Mouse (Mus musculus) effector memory CD4-positive, alpha-beta T cell, adult 7 months (primary cell): ENCODE results near the gene Leng9. TPM values are rescaled to one million over a fixed set of nuclear protein-coding genes. Genes with fewer than 3 reads are reported as not detected.

Experiments
- polyA plus RNA-seq: library from polyadenylated mRNA; unstranded; fragments of 100-300 nt; shearing (Covaris generic); gene quantifications from one replicate; pipeline ENCODE4 v1.2.1, GENCODE M21; 2017

Gene Leng9
- polyA plus RNA-seq, result 18.7 TPM

DNA sequence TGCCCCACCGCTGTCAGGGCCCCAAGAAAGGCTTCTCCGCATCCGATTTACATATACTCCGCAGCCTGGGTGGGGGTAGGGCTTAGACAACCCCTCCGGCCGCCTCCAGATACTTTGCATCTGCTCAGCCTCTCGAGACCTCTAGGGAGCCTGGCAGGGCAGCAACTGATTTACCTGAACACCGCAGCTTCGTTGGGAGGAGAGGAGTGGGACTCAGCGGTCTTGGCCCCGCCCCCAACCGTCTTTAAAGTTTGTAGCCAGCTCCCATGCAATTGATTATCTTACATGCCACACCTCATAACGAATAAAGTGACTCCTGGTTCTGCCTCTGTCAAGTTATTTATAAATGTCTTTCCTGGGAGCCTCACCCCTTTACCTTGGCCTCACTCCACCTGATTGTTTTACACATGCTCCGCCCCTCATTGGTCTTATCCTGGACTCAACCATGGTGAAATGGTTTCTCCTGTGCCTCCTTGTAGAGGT lies at the start of gene Leng9:
Leng9 (minus strand) TSS at position 316 of the 483 bp plus-strand sequence.

GRCm38 (mm10) chr7:4164090-4164910 lies 14.1 kb upstream of the Leng9 start, which contains the start of gene Cdc42ep5:
TSS of gene Cdc42ep5 (minus strand) at chr7:4164860.

DNA sequence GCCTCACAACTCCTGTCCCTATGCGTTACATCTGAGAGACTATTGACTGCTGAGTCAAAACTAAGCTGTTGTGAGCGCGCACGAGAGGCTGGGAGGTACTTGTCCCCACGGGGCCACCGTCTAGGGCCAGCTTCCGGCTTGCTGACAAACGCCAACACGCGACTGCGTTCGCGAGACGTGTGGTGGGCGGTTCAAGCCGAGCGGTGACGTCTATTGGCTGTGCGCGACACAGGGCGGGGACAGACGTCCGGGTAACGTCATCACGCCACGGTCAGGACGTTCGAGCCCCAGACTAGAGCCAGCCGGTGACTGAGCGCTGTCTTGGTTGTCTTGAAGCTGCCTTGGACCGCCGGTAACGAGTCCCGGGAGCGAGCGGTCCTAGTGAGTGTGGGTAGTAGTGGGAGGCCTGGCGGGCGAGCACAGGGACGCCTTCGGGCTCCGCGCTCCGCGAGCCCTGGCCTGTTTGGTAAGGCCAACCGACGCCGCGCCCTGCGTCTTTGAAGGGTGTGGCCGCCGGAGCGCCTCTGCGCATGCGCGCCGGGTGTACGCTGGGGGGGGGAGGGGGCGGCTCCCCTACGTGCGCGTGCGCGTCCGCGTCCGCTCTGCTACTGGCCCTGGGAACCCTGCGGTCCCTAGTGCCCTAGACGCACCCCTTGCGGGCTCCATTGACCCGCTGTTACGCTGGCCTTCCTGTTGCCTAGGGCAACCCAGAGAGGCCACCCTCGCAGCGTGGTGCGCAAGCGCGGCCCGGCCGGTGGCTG lies 13.2 kb downstream of the Leng9 start, which contains the start of gene Leng8:
Leng8 (plus strand) TSS at position 269 of the 761 bp plus-strand sequence.

DNA sequence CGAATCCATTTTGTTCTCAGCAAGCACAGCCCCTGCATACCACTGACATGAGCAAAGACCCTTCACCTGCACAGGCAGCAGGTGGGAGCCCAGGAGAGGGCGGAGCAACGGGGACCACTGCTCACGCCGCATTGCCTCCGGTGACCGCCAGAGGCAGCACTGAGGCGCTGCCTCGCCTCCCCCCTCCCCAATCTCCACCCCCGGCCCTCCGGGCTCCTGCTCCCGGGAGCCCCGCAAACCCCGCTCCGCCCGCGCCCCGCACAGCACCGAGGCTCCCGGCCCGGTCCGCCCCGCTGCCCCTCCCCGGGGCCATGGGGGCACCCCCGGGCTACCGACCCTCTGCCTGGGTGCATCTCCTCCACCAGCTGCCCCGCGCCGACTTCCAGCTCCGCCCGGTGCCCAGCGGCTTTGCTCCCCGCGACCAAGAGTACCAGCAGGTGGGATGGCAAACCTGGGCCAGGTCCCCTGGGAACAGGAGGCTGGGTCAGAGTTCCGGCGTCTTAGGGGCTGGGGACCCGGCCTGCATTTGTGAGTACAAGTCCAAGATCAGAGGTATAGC lies 30.8 kb downstream of the Leng9 start, which contains the start of gene Ttyh1:
Ttyh1 (plus strand) TSS at position 65 of the 559 bp plus-strand sequence.

Other genes with a start within 250 kb of the Leng9 start
- 0.15 TPM for gene Lilra6, start 234.9 kb downstream of the Leng9 start, polyA plus RNA-seq
- gene Lair1, start 87.2 kb downstream of the Leng9 start, polyA plus RNA-seq, result 20.8 TPM
- gene Ttyh1, start 31.0 kb downstream of the Leng9 start, polyA plus RNA-seq, result 1.2 TPM
- gene Leng8, start 13.3 kb downstream of the Leng9 start, polyA plus RNA-seq, result 139 TPM
- not detected for gene Cdc42ep5, start 14.5 kb upstream of the Leng9 start, polyA plus RNA-seq
- not detected for gene Lilra5, start 87.4 kb upstream of the Leng9 start, polyA plus RNA-seq
- gene Ncr1, start 187.3 kb upstream of the Leng9 start, polyA plus RNA-seq, result not detected
- gene Gp6, start 247.4 kb upstream of the Leng9 start, polyA plus RNA-seq, result not detected